Mouse (Mus musculus) embryo, embryonic 10 days (tissue): ENCODE measurements around the gene Scamp3.
A peak's percentile ranks its signal among the peaks of the same experiment; 100 is the strongest.
"Not testable (repeated sequence)": the region's sequence is repeated elsewhere in the genome, so short reads cannot be mapped to it uniquely, and the experiment has no call there.

Experiments used
- DNase-seq: peaks from one replicate; pipeline ENCODE4 v3.0.0-alpha.2; 2015; ENCODE audit warnings: low spot score

Gene Scamp3

DNA sequence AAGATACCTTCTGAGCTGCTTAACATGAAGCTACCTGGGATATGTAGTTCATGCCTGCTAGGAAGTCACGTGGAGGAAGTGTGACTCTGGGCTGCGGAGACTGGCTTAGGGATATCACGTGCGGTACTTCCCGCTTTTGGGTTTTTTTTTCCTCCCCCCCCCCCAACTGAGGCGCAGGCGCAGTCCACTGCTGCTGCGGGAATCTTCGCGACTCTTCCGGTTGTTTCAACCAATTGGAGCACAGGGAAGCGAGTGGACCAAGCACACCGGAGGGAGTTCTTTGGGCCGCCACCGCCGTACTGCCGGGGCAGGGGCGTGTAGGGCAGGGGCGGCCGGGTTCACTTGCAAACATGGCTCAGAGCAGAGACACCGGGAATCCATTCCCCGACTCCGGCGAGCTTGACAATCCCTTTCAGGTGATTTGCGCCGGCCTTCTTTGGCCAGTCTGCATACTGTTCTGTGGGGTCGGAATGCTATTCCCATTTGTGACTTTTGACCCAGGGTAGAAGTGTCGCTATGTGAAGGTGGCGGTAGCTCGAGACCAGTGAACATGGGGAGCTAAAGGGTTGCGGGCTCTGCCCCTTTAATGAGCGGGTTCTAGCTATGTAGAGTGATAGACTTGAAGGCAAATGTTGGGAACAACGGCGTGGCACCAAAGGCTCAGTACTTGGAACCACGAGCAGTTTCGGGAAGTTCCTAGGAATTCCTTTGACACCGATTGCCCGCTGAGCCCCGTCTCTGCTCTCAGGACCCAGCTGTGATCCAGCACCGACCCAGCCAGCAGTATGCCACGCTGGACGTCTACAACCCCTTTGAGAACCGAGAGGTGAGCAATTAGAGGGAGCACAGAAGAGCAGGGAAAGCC lies at the start of gene Scamp3:
Scamp3 (plus strand) TSS at position 232 of the 865 bp plus-strand sequence.
- DNase-seq = peak; percentile 95

DNA sequence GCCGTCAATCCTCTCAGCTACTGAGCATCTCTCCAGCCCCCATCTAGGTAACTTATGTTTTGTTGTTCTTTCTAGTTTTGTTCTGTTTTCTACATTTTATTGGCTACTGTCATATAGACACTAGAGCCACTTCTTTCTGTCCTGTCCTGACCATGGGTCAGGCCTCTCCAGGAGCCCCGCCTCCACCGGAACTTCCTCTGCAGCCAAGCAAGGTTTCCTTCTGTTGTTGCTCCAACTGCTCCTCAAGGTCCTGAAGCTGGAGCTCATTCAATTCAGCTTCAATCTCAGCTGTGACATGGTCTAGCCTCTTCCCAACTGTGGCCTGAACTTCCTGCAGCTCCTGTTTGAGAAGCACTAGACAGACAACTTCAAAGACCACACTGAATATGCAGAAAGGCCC lies 47.4 kb upstream of the Scamp3 start:
- DNase-seq = no peak

DNA sequence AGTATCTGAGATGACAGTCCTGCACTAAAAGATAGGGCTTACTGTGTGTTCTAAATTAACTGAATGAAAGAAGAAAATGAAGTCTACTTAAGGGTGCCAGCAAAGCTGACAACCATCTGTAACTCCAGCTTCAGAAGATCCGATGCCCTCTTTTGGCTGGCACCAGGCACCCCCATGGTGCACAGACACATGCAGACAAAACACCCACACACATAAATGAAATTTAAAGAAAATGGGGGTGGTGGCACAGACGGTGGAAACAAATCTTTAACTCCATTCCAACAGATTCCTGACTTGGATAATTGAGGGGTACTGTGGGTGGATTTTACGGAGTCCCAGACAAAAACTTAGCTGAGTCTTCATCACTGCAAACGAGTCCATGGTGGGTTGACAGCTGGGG lies 45.5 kb upstream of the Scamp3 start:
- no peak for DNase-seq

DNA sequence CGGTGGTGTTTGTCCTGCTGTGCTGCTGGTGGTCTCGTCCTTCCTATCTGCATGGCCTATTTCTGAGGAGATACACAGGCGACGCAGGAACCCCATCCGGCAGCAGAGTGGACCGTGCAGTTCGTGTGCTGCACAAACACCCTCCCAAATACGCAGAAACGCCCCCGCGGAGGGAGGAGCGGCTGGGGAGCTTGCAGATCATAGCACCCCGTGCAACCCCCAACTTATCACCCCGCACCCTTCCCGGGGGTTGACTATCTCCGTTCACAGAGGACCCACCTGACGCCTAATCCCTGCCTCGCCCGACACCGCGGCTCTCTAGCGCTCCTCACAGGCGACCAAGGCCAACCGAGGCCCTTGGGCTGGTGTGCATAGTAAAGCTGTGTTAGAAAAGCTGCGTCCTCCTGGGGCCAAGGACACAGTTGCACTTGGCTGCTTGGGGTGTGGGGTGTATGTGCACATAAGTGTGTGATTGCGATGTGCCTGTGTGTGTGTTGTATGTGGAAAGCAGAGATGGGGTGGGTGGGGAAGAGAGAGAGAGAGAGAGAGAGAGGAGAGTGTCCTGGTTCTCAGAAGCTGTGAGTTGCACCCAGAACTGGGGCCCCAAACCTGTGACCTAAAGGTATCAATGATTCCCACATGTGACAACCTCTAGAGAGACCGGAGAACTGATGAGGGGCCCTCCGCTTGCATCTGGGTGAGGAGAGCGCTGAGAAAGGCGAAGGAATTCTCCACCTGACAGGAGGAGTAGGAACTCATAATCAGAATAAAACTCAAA lies 44.8 kb upstream of the Scamp3 start:
- DNase-seq = peak; percentile 60

DNA sequence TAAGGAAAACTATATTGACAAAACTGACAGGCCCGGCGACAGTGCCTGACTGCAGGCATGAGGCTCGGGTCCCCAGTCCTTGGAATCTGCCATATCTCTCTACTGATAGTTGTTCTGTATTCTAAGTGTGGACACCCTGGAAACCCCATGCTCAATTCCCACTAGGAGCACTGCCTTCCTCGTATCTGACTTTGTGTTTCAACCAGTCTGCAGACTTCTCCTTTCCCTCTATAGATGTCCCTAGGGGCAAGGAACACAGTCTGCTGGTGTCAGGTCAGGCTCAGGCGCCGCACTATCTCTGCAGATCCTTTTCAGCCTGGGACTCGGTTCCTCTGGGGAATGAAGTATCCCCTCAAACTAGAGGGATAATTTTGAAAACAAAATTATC lies 44.2 kb upstream of the Scamp3 start:
- DNase-seq = no peak

DNA sequence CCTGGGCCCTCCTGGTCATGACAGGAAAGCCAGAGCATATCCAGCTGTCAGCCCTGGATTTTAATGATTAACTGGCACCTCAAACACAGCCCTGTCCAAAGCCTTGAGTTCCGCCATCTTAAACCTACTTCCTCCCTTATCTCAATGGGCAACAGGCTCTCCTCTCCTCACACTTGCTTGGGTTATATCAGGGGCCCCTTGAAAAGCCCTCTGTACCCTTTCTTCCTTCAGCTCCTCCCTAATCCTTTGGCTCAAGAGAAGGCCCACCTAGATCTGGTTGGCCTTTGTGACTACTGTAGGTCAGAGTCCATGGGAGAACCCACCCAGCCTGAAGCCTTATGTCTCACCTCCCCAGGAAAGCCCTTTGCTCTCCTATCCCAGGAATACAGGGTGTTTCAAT lies 43.5 kb upstream of the Scamp3 start:
- DNase-seq = no peak

DNA sequence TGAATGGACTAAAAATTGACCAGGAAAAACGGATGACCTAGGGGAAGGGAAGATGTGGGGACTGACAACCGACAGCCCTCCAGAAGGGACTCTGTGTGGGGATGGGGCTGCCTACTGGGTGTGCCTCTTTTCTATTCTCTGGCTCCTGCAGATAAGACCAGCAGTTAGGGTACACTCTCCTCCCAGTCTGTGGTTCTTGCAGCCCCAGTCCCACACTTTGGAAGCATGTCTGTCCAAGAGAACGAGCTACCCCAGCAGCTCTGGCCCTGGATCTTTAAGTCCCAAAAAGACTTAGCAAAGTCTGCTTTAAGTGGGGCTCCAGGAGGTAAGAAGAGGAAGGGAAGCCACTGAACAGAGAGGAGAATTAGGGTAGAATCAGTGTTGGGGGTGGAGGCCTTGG lies 41.3 kb upstream of the Scamp3 start, which contains the start of gene Pklr:
Pklr (plus strand) TSS at position 185 of the 400 bp plus-strand sequence.
- no peak for DNase-seq

DNA sequence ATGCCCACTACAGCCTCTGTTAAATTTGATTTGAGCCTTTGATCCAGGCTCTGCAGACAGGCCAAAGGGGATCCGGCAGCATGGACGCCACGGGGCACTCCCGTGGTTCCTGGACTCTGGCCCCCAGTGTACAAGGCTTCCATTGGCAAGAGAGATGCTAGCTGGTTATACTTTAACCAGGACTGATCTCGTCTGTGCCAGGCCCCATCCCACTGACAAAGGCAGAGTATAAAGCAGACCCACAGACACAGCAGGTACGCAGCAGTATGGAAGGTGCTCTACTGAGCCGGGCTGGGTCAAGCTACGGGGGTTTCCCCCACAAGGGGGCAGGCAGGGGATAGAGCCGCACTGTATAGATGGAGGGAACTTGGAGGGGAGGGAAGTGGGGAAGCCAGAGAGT lies 40.9 kb upstream of the Scamp3 start:
- no peak for DNase-seq

DNA sequence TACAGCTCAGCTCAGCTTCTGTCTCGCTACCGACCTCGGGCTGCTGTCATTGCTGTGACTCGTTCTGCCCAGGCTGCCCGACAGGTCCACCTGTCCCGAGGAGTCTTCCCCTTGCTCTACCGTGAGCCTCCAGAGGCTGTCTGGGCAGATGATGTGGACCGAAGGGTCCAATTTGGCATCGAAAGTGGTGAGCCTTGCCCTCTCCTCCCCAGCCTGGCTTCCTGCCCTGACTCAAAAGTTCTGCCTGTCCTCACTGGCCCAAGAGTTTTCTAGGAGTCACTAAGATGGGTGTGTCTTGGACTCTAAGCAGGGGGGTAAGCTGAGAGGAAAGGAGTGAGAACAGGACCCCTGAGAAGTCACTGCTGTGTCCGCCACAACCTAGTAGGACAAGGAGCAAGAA lies 32.5 kb upstream of the Scamp3 start:
- no peak for DNase-seq

DNA sequence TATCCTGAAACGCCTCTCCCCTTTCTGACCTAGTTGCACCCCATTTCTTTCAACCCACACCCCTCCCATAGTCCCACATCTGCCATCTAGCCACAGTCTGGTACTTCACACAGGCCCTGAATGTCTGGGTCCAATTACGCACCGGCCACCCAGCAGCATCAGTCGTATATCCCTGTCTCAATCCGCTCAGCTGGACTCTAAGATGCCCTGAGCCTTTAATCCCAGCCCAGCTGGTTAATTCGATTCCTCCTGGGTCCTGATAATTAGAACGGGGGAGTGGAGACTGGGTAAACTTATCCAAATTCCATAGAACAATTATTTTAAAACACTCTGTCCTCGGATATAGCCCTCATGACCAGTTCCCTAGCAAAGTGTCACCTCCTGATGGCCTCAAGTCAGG lies 31.7 kb upstream of the Scamp3 start:
- no peak for DNase-seq

DNA sequence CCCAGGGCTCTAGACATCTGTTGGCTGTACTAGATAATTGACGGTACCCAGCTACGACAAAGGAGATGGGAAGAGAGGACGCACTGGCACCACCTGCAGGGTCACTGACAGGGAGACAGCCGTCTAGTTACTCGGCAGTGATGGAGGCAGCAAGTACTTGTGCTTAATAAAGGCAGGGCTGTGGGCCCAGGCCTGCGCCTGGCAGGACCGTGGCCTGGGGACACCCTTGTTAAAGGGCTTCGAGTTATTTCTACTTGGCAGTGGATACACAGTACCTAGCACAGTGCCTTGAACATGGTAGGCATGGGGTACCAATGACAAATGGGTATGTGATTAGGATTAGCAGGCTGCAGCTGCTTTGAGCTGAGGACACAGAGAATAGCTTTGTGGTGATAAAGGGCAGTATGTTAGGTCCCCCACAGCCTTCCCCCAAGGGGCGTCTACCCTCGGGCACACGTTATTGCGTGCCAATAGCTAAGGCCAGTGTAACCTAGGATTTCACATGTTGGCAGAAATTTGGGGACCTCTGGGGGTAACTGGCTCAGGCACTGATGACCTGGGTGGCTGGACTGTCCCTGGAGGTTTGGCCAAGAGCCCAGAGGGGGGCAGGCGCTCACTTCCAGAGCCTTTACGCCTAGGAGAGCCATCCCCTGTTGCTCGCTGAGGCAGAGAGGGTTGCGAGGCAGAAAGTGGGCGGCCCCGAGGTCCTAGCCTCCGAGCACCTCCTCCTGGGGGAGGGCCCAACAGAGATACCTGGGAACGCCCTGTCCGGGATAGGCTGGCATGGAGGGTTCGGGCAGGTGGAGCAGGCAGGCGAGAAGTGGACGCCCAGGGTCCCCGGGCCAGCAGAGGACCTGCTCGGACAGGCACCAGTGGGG lies 29.9 kb upstream of the Scamp3 start:
- peak; percentile 40 for DNase-seq

DNA sequence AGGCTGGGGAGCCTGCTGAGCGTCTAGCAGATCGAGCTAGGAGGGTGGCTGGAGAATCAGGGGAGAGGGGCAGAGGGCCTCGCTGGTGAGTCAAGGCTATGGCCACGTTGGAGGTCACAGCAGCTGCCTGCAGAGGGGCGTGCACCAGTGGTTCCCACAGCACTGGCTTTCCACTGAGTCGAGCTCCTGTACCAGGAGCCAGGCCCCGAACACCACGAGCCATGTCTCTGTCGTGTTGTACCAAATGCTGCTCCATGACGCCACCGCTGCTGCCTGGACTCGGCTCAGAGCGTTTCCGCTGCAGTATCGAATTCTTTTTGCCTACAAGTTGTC lies 29.3 kb upstream of the Scamp3 start:
- peak; percentile 21 for DNase-seq

DNA sequence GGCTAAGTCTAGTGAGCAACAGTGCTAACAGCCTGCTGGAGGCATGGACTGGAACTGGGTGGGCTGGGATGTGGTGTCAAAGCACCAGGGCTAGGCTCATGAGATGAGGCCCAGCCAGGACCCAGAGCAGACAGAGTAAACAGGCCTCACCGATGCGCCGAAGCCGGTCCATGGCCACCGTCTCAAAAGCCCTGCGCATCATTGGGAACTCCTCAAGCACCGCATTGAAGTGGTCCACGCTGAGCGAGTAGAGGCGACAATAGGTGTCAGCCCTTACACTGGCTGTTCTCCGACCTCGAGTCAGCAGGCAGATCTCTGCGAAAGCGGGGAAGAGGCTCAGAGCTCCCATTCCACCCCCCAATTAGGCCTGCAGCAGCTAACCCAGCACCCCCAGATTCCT lies 28.7 kb upstream of the Scamp3 start:
- DNase-seq = no peak

DNA sequence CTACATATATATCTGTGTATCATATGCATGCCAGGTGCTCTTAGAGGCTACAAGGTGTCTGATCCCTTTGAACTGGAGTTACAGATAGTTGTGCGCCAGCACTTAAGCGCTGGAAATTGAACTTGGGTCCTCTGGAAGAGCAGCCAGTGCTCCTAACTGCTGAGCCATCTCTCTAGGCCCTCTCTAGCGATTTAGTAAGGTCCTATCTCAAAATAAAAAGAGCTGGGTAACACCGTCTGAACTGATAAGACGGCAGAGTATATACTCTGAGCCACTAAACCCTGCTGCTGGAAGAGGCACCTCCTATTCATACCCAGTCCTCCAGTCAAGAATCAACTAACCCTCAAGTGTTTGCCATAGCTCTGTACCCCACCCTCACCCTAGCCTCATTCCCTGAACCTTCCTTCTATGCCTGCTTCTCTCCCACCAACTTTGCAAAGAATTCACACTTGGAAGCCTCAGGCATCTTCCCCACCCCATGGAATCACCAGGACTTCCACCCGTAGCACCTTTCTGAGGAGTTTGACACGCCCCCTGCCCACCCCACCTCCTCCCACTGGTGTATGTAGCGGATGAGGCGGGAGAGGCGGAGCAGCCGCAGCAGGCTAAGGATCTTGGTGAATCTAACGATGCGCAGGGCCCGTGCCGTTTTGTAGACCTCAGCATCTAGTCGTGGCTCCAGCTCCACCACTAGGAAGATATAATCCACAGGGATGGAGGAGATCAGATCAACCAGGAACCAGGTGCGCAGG lies 25.0 kb upstream of the Scamp3 start:
- DNase-seq = no peak

DNA sequence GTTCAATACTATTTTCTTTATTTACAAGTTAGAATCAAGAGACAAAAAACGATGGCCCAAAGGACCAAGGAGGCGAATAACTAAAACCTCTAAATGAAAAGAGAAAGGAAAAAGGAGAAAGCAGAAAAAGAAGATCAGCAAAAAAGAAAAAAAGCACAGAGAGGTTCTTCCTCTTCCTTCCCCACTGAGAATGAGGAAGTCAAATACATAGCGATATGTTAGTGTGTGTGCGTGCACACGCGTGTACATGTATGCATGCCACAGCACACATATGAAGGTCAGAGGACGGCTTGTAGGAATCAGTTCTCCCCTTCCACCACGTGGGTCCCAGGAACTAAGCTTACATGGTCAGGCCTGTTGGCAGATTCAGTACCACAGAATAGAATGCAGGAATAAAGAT lies 20.3 kb upstream of the Scamp3 start:
- DNase-seq = no peak

DNA sequence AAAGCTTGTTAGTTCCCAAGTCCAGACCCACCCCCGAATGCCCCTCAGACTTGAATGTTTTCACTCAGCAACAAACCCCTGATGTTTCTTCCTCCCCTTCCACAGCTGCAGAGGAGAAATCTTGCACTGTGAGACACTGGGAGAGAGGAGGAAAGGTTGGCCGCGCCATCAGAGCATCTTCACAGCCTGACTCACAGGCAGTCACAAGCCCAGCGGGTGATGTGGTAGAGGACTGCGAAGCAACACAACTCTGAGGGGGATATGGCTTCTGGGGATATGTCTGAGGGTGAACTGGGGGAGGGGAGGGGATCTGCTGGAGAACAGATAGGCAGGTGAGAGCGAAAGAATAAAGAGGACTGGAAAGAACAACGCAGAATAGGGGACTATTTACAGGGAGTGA lies 18.6 kb upstream of the Scamp3 start:
- DNase-seq = no peak

DNA sequence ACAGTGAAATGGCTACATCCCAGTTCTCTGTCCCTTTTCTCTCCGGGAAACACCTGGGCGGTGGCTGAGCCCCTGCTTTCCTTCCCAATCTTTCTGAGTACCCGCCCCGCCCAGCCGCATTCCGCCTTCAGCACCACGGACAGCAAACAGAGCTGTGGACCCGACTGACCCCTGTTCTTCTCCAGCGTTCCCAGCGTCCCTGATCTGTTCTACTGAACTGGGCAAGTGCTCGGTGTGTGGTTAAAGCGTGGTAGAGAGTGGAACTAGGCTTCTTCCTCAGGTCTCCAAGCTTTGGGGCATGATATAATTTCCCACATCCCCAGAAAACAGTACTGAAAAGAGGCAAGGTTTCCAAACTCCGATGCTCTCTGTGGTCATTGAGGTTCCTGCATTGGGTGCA lies 18.1 kb upstream of the Scamp3 start:
- DNase-seq = peak; percentile 81

DNA sequence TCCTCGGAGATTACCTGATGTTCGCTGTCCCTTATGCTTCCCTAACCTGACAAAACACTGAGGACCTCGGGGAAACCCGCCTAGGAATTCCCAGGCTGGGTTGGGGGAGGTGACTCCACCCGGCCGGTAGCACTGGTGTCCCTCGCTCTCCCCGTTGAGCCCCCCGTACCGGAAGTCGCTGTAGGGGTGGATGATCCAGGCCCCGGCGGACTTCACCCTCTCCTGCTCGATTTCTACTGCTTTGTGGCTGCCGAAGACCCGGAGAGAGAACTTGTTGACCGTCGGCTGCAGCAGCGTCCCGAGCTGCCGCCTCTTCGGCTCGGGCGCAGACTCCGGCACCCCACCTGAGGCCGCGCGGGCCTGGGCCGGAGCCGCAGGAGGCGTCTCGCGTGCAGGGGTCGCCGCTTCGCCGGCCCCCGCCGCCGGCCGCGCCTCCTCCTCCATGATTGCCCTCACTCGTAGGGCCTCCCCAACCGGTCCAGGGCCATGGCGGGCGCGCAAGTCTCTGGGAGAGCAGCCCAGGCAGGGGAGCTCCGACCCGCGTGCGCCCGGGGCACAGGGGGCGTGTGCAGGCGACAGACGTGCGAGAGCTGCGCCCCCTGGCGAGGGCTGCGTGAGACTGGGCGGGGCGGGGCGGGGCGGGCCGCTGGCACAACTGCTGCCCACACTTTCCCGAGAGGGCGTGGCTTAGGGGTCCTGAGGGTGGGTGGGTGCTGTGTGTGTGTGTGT lies 17.5 kb upstream of the Scamp3 start, which contains the start of gene Hcn3:
Hcn3 (minus strand) TSS at position 581 of the 729 bp plus-strand sequence.
- DNase-seq = peak; percentile 85

DNA sequence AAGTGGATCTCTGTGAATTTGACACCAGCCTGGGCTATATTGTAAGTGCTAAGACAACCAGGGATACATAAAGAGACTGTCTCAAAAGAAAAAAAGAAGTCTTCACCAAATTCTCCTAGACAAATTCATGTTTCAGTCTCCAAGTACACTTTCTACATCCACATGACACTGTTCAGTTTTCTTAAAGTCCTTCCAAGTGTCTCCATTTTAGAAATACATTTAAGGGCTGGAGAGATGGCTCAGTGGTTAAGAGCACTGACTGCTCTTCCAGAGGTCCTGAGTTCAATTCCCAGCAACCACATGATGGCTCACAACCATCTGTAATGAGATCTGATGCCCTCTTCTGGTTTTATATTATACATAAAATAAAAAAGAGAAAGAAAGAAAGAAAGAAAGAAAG lies 16.1 kb upstream of the Scamp3 start:
- DNase-seq = not testable (repeated sequence)

DNA sequence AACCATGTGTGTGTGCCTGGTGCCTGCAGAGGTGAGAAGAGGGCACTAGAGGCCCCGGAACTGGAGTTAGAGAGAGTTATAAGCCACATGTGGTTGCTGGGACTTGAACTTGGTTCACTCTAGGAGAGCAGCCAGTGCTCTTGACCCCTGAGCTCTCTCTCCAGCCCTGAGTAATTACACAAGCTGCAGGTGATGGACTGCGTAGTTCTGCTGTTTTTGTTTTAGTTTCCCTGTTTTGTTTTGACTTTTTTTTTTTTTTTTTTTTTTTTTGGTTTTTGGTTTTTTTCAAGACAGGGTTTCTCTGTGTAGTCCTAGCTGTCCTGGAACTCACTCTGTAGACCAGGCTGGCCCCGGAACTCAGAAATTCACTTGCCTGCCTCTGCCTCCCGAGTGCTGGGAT lies 15.5 kb upstream of the Scamp3 start:
- DNase-seq = no peak

DNA sequence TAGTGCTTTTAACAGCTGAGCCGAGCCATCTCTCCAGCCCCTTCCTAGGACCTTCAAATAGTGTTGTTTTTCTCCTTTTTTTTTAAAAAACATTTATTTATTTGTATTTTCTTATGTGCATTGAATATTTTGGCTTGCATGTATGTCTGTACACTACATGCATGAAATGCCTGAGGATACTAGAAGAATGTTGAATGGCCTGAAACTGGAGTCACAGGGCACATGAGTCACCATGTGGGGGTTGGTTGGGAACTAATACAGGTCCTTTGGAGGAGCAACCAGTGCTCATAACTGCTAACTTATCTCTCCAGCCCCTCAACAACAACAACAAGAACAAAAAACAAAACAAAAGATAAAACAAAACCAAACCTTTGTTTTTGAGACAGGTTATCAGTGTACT lies 14.2 kb upstream of the Scamp3 start:
- DNase-seq = no peak
